Mouse (Mus musculus) heart, adult 11 months (tissue): Measurements from ENCODE around the gene Klhl23.
"Not testable (repeated sequence)": the region's sequence is repeated elsewhere in the genome, so short reads cannot be mapped to it uniquely, and the experiment has no call there.

Source experiments
- DNase-seq: peaks from one replicate; pipeline ENCODE4 v3.0.0; 2022

Klhl23 gene

GRCm38 (mm10) chr2:69821711-69822110 lies at the start of gene Klhl23:
Gene Klhl23 (plus strand): TSS chr2:69821944.
- DNase-seq, result peak; percentile 95

- no peak for DNase-seq
Observed at GRCm38 (mm10) chr2:69773331-69773730, 48.4 kb upstream of the Klhl23 start.

GRCm38 (mm10) chr2:69777985-69778835 lies 43.5 kb upstream of the Klhl23 start:
- DNase-seq, result no peak

- DNase-seq, result no peak
Observed at GRCm38 (mm10) chr2:69778836-69779177, 42.9 kb upstream of the Klhl23 start.

- no peak for DNase-seq
Observed at GRCm38 (mm10) chr2:69788974-69789373, 32.8 kb upstream of the Klhl23 start.

GRCm38 (mm10) chr2:69789429-69790069 lies 32.2 kb upstream of the Klhl23 start, which contains the start of the genes Ccdc173 and Phospho2:
Gene Ccdc173 (minus strand): TSS chr2:69789575.
Gene Phospho2 (plus strand): TSS chr2:69789623.
- DNase-seq, result peak; percentile 100

GRCm38 (mm10) chr2:69790285-69790684 lies 31.5 kb upstream of the Klhl23 start:
- peak; percentile 96 for DNase-seq

GRCm38 (mm10) chr2:69790722-69791121 lies 31.0 kb upstream of the Klhl23 start:
- DNase-seq, result no peak

GRCm38 (mm10) chr2:69802911-69803312 lies 18.8 kb upstream of the Klhl23 start:
- DNase-seq, result peak; percentile 97

- DNase-seq, result no peak
Observed at GRCm38 (mm10) chr2:69803756-69804155, 18.0 kb upstream of the Klhl23 start.

GRCm38 (mm10) chr2:69804663-69805062 lies 17.1 kb upstream of the Klhl23 start:
- DNase-seq, result not testable (repeated sequence)

- DNase-seq, result peak; percentile 85
Observed at GRCm38 (mm10) chr2:69810169-69810568, 11.6 kb upstream of the Klhl23 start.

- DNase-seq, result peak; percentile 85
Observed at GRCm38 (mm10) chr2:69811349-69811748, 10.4 kb upstream of the Klhl23 start.

GRCm38 (mm10) chr2:69816575-69816974 lies 5.2 kb upstream of the Klhl23 start:
- peak; percentile 37 for DNase-seq

- peak; percentile 59 for DNase-seq
Observed at GRCm38 (mm10) chr2:69818350-69819085, 3.2 kb upstream of the Klhl23 start.

- peak; percentile 61 for DNase-seq
Observed at GRCm38 (mm10) chr2:69820201-69820600, 1.5 kb upstream of the Klhl23 start.

- DNase-seq, result peak; percentile 89
Observed at GRCm38 (mm10) chr2:69822361-69823128, 801 bp downstream of the Klhl23 start.

- DNase-seq, result peak; percentile 91
Observed at GRCm38 (mm10) chr2:69823129-69823677, 1.5 kb downstream of the Klhl23 start.

GRCm38 (mm10) chr2:69825898-69826297 lies 4.2 kb downstream of the Klhl23 start:
- DNase-seq, result peak; percentile 86

GRCm38 (mm10) chr2:69826380-69826779 lies 4.6 kb downstream of the Klhl23 start:
- peak; percentile 94 for DNase-seq

GRCm38 (mm10) chr2:69828031-69828430 lies 6.3 kb downstream of the Klhl23 start:
- DNase-seq, result peak; percentile 52

- DNase-seq, result peak; percentile 12
Observed at GRCm38 (mm10) chr2:69829680-69830079, 7.9 kb downstream of the Klhl23 start.
